Mouse (Mus musculus) spleen, adult 2 months (tissue): ENCODE data around the gene Dennd4a.

ENCODE experiments used
- CTCF ChIP-seq: fragments of 200-500 bp; IDR thresholded peaks from 2 replicates; pipeline ENCODE4 v1.5.1; 2011; ENCODE audit warnings: mild to moderate bottlenecking, inconsistent platforms; ENCODE audit not compliant: insufficient read depth, insufficient read length, insufficient replicate concordance; ENCODE audit errors: extremely low read depth
- POLR2A ChIP-seq: fragments of 200-500 bp; IDR thresholded peaks from 2 replicates; pipeline ENCODE4 v1.6.1; 2011; ENCODE audit warnings: low read depth, low read length, inconsistent platforms

- TF ChIP-seq CTCF (no peak), POLR2A (no peak)
Measured at GRCm38 (mm10) chr9:64792379-64793274, 18.5 kb upstream of the Dennd4a start.
